Mouse (Mus musculus): ENCODE results near the gene Colgalt2. TPM values are rescaled to one million over a fixed set of nuclear protein-coding genes. Genes with fewer than 3 reads are reported as not detected.
A peak's percentile ranks its signal among the peaks of the same experiment; 100 is the strongest.

Gene Colgalt2
- polyA plus RNA-seq, 1 experiment from 2014 or later = 0.29 TPM

- H3K36me3 ChIP-seq = no peaks in the 10 kb centered on the region
- H3K9ac ChIP-seq = no peak overlapping the region
- H3K4me2 ChIP-seq = no peak overlapping the region
- WGBS (ENCODE audit: insufficient replicate concordance) = 39% methylated on average over 2 of the region's 2 CpGs
- no peak overlapping the region for H3K4me3 ChIP-seq (replicated peaks)
- H3K27ac ChIP-seq = no peak overlapping the region
- ATAC-seq (ENCODE audit: low read depth) (no peak), DNase-seq (no peak)
- H3K4me1 ChIP-seq (replicated peaks) = 0 out of 2 replicates have a peak, but pooled peaks cover 4% of the 10 kb centered on the region
- no peaks in the 10 kb centered on the region for H3K27me3 ChIP-seq
- H3K9me3 ChIP-seq (replicated peaks) = no peaks in the 10 kb centered on the region
Measured at GRCm38 (mm10) chr1:152496831-152497230, 97.2 kb downstream of the Colgalt2 start.

GRCm38 (mm10) chr1:152497581-152497980 lies 98.0 kb downstream of the Colgalt2 start:
- Histone ChIP-seq H3K27ac (no peak overlapping the region), H3K4me2 (peak overlapping the region; percentile 12; the same call in 1 of the 2 replicates), H3K36me3 (no peaks in the 10 kb centered on the region), H3K9ac (no peak overlapping the region), H3K4me3 (replicated peaks) (no peak overlapping the region), H3K9me3 (replicated peaks) (no peaks in the 10 kb centered on the region), H3K4me1 (replicated peaks) (0 out of 2 replicates have a peak, but pooled peaks cover 4% of the 10 kb centered on the region), H3K27me3 (no peaks in the 10 kb centered on the region)
- ATAC-seq (ENCODE audit: low read depth) (no peak), DNase-seq (no peak)
- WGBS (ENCODE audit: insufficient replicate concordance) = 42% methylated on average over 11 of the region's 11 CpGs

GRCm38 (mm10) chr1:152499802-152500201 lies 100.2 kb downstream of the Colgalt2 start:
- Histone ChIP-seq H3K36me3 (no peaks in the 10 kb centered on the region), H3K27me3 (no peaks in the 10 kb centered on the region), H3K4me3 (replicated peaks) (no peak overlapping the region), H3K4me1 (replicated peaks) (0 out of 2 replicates have a peak, but pooled peaks cover 4% of the 10 kb centered on the region), H3K4me2 (no peak overlapping the region), H3K9me3 (replicated peaks) (no peaks in the 10 kb centered on the region), H3K9ac (no peak overlapping the region), H3K27ac (no peak overlapping the region)
- DNase-seq (no peak), ATAC-seq (ENCODE audit: low read depth) (no peak)
- 31% methylated on average over 12 of the region's 12 CpGs for WGBS (ENCODE audit: insufficient replicate concordance)

- Histone ChIP-seq H3K4me2 (no peak overlapping the region), H3K9ac (no peak overlapping the region), H3K4me3 (replicated peaks) (no peak overlapping the region), H3K4me1 (replicated peaks) (no peaks in the 10 kb centered on the region), H3K27ac (no peak overlapping the region), H3K9me3 (replicated peaks) (no peaks in the 10 kb centered on the region), H3K27me3 (no peaks in the 10 kb centered on the region), H3K36me3 (no peaks in the 10 kb centered on the region)
- no peak for ATAC-seq (ENCODE audit: low read depth)
- WGBS (ENCODE audit: insufficient replicate concordance) = 76% methylated on average over 5 of the region's 5 CpGs
- DNase-seq = no peak
Measured at GRCm38 (mm10) chr1:152506175-152506574, 106.5 kb downstream of the Colgalt2 start.

- Histone ChIP-seq H3K9me3 (replicated peaks) (no peaks in the 10 kb centered on the region), H3K36me3 (no peaks in the 10 kb centered on the region), H3K27ac (no peak overlapping the region), H3K4me2 (no peak overlapping the region), H3K4me3 (replicated peaks) (no peak overlapping the region), H3K9ac (no peak overlapping the region), H3K27me3 (no peaks in the 10 kb centered on the region), H3K4me1 (replicated peaks) (no peaks in the 10 kb centered on the region)
- DNase-seq = no peak
- WGBS (ENCODE audit: insufficient replicate concordance) = 73% methylated on average over 7 of the region's 7 CpGs
- ATAC-seq (ENCODE audit: low read depth) = no peak
Measured at GRCm38 (mm10) chr1:152506726-152507125, 107.1 kb downstream of the Colgalt2 start.

GRCm38 (mm10) chr1:152508481-152509220 lies 109.0 kb downstream of the Colgalt2 start:
- DNase-seq = no peak
- Histone ChIP-seq H3K4me1 (replicated peaks) (no peaks in the 10 kb centered on the region), H3K27ac (no peak overlapping the region), H3K4me2 (no peak overlapping the region), H3K4me3 (replicated peaks) (no peak overlapping the region), H3K36me3 (no peaks in the 10 kb centered on the region), H3K27me3 (no peaks in the 10 kb centered on the region), H3K9ac (no peak overlapping the region), H3K9me3 (replicated peaks) (no peaks in the 10 kb centered on the region)
- 73% methylated on average over 11 of the region's 11 CpGs for WGBS (ENCODE audit: insufficient replicate concordance)
- ATAC-seq (ENCODE audit: low read depth) = no peak

GRCm38 (mm10) chr1:152511237-152511636 lies 111.6 kb downstream of the Colgalt2 start:
- Histone ChIP-seq H3K27me3 (no peaks in the 10 kb centered on the region), H3K4me2 (no peak overlapping the region), H3K9me3 (replicated peaks) (no peaks in the 10 kb centered on the region), H3K4me1 (replicated peaks) (no peaks in the 10 kb centered on the region), H3K4me3 (replicated peaks) (no peak overlapping the region), H3K36me3 (no peaks in the 10 kb centered on the region), H3K9ac (no peak overlapping the region), H3K27ac (no peak overlapping the region)
- WGBS (ENCODE audit: insufficient replicate concordance) = 48% methylated on average over 4 of the region's 4 CpGs
- DNase-seq (no peak), ATAC-seq (ENCODE audit: low read depth) (peak; percentile 31; the same call in 1 of the 2 replicates)

- Histone ChIP-seq H3K4me1 (replicated peaks) (no peaks in the 10 kb centered on the region), H3K27me3 (no peaks in the 10 kb centered on the region), H3K9me3 (replicated peaks) (no peaks in the 10 kb centered on the region), H3K36me3 (peaks cover 5% of the 10 kb centered on the region; the same call in 1 of the 2 replicates), H3K4me2 (no peak overlapping the region), H3K9ac (no peak overlapping the region), H3K4me3 (replicated peaks) (no peak overlapping the region), H3K27ac (no peak overlapping the region)
- ATAC-seq (ENCODE audit: low read depth) (no peak), DNase-seq (no peak)
- WGBS (ENCODE audit: insufficient replicate concordance) = 53% methylated on average over 4 of the region's 4 CpGs
Measured at GRCm38 (mm10) chr1:152514256-152514655, 114.6 kb downstream of the Colgalt2 start.

- WGBS (ENCODE audit: insufficient replicate concordance) = 60% methylated on average over 4 of the region's 4 CpGs
- peaks cover 15% of the 10 kb centered on the region for H3K36me3 ChIP-seq
- no peak overlapping the region for H3K4me3 ChIP-seq (replicated peaks)
- H3K9me3 ChIP-seq (replicated peaks) = no peaks in the 10 kb centered on the region
- H3K27me3 ChIP-seq = no peaks in the 10 kb centered on the region
- no peaks in the 10 kb centered on the region for H3K4me1 ChIP-seq (replicated peaks)
- no peak for DNase-seq
- H3K4me2 ChIP-seq = no peak overlapping the region
- no peak for ATAC-seq (ENCODE audit: low read depth)
- H3K27ac ChIP-seq = no peak overlapping the region
- H3K9ac ChIP-seq = no peak overlapping the region
Measured at GRCm38 (mm10) chr1:152517057-152517570, 117.5 kb downstream of the Colgalt2 start.

GRCm38 (mm10) chr1:152518971-152519370 lies 119.3 kb downstream of the Colgalt2 start:
- DNase-seq (no peak), ATAC-seq (ENCODE audit: low read depth) (no peak)
- Histone ChIP-seq H3K27ac (no peak overlapping the region), H3K9ac (no peak overlapping the region), H3K4me2 (no peak overlapping the region), H3K36me3 (peaks cover 15% of the 10 kb centered on the region), H3K4me3 (replicated peaks) (no peak overlapping the region), H3K27me3 (no peaks in the 10 kb centered on the region), H3K4me1 (replicated peaks) (no peaks in the 10 kb centered on the region), H3K9me3 (replicated peaks) (no peaks in the 10 kb centered on the region)
- WGBS (ENCODE audit: insufficient replicate concordance) = 77% methylated on average over 8 of the region's 8 CpGs

- Histone ChIP-seq H3K4me3 (replicated peaks) (no peak overlapping the region), H3K9ac (no peak overlapping the region), H3K9me3 (replicated peaks) (no peaks in the 10 kb centered on the region), H3K27ac (no peak overlapping the region), H3K36me3 (peaks cover 21% of the 10 kb centered on the region), H3K4me2 (no peak overlapping the region), H3K27me3 (no peaks in the 10 kb centered on the region), H3K4me1 (replicated peaks) (no peaks in the 10 kb centered on the region)
- DNase-seq = peak; percentile 35
- WGBS (ENCODE audit: insufficient replicate concordance) = 64% methylated on average over 16 of the region's 16 CpGs
- ATAC-seq (ENCODE audit: low read depth) = 0 out of 2 replicates have a peak, but pooled peaks have one; percentile 36
Measured at GRCm38 (mm10) chr1:152520798-152521575, 121.4 kb downstream of the Colgalt2 start.
